Mouse (Mus musculus): ENCODE results near the gene Syn1. TPM values are rescaled to one million over a fixed set of nuclear protein-coding genes. Genes with fewer than 3 reads are reported as not detected.

Syn1 gene
- 1 to 10 TPM; 1.5 to 7.0 (median 5.0) TPM for total RNA-seq (2018; cell fraction: chromatin; rRNA removed)
- 10 to 100 TPM; 10.7 to 19.2 (median 13.9) TPM for total RNA-seq (2018; cell fraction: cytosol; rRNA removed)
- 10 to 100 TPM in 1 of 26 experiments, 1 to 10 TPM in 25; 3.0 to 12.5 (median 5.9) TPM for total RNA-seq (2018; cell fraction: nucleus; rRNA removed)
- 6.8 to 30.6 TPM (median 13.5 TPM) in 3 replicates for polyA plus RNA-seq (2018)

DNA sequence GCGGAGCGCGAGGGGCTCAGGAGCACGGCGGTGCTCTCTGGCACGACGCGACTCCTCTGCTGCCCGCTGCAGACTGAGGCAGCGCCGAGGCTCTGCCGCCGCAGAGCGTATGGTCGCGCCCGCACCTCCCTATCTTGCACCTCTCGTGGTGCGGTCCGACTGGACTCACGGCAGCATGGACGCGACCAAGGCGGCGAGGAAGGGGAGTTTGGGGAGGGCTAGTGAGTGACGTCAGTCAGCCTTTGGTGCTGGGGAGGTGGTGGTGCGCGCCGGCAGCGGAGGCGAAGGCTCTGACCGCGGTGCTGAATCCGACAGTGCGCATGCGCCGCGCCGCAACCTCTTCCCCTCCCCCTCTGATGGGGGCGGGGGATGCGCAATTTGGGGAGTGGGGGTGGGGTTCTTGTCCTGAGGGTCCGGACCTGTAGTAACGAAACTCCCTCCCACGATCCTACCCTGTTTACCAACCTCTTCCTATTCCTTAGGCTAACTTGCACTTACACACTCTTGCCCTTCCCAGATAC lies at the start of gene Syn1:
TSS of gene Syn1 (minus strand) at position 161 of the 521 bp plus-strand sequence.
- WGBS (ENCODE audit: missing documents), result 27% methylated on average over 36 of the region's 44 CpGs
- Histone ChIP-seq H3K4me3 (ENCODE audit: inconsistent target) (no peak within 1 kb of the TSS), H3K36me3 (ENCODE audit: inconsistent target) (0 out of 2 replicates have a peak, but pooled peaks cover 4% of the 10 kb centered on the region), H3K79me2 (ENCODE audit: inconsistent target) (no peaks in the 10 kb centered on the region), H3K27ac (no peak within 1 kb of the TSS)

DNA sequence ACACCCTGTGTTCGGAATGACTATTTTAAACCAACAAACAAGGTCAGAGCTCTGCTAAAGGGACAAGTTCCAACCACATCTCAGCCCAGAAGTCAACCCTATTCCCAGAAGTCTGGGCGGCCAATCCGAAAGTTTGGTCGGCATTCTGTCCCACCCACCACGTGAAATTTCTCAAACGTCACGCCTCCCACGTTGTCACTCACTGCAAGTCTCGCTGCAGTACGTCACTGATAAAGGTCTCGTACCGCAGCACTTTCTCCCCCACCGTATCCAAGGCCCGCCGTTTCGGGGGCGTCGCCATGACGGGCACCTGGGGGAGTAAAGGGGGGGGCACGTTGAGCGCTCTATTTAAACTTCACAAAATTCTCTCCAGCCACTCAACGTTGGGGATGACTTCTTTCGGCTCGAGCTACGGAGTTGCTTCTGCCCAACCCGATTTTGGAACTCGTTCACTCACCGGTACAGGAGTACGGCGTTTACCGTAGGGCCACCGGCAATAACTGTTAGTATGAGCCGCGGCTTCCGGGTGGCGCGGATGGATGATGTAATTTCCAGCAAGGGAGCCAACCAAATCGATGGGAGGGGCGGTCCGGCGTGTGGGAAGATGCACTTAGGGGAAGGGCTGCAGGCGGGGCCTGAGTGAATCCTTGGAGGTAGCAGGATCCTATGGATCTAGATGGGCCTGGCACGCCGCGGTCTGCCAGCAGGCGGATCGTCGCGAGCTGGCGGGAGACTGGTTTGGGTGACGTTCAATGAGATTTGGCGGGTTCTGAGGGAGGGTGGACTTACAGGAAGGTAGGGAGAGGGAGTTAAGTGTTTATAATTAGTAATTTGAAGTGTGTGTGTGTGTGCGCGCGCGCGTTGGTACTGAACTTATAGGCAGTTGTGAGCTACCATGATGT lies 40.9 kb upstream of the Syn1 start, which contains the start of gene Uxt:
TSS of gene Uxt (minus strand) at position 541 of the 902 bp plus-strand sequence.
- peaks cover 7% of the 10 kb centered on the region; the same call in 1 of the 2 replicates for H3K79me2 ChIP-seq (ENCODE audit: inconsistent target)
- peak within 1 kb of the TSS; percentile 79 for H3K27ac ChIP-seq
- peak within 1 kb of the TSS; percentile 52 for H3K4me3 ChIP-seq (ENCODE audit: inconsistent target)
- 22% methylated on average over 44 of the region's 57 CpGs for WGBS (ENCODE audit: missing documents)
- no peaks in the 10 kb centered on the region for H3K36me3 ChIP-seq (ENCODE audit: inconsistent target)

DNA sequence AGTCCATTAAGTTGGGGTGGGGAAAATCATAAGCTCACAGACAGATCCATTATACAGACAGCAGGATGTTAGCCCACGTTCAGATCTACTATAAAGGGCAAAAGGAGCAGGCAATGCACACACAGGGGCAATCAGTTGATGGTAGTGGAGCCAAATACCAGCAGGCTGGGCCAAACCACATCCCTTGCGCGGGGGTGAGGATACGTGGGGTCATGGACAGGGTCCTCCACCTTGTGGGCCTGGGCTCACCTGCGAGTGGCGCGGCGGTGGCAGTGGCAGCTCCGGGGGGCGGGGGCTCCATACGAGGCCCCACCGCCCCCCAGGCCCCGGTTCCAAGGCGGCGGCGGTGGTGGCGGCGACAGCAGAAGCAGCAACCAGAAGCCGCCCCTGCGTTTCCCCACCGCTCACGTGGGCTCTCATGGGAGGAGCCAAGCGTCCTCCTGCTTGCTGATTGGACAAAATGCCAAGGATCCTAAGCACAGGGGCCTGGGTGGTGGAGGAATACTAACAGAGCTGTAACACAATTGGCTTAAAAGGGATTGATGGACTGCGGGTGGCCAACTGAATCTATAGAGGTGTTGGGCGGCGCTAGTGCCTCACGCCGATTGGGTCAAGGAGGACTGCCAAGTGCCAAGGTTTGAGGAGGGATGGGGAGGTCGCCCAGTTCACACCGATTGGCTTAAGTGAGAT lies 29.5 kb upstream of the Syn1 start, which contains the start of gene Elk1:
TSS of gene Elk1 (minus strand) at position 418 of the 690 bp plus-strand sequence.
- Histone ChIP-seq H3K79me2 (ENCODE audit: inconsistent target) (peaks cover 26% of the 10 kb centered on the region), H3K36me3 (ENCODE audit: inconsistent target) (no peaks in the 10 kb centered on the region), H3K4me3 (ENCODE audit: inconsistent target) (peak within 1 kb of the TSS; percentile 52), H3K27ac (0 out of 2 replicates have a peak within 1 kb of the TSS, but pooled peaks have one; percentile 24)
- 29% methylated on average over 22 of the region's 30 CpGs for WGBS (ENCODE audit: missing documents)

DNA sequence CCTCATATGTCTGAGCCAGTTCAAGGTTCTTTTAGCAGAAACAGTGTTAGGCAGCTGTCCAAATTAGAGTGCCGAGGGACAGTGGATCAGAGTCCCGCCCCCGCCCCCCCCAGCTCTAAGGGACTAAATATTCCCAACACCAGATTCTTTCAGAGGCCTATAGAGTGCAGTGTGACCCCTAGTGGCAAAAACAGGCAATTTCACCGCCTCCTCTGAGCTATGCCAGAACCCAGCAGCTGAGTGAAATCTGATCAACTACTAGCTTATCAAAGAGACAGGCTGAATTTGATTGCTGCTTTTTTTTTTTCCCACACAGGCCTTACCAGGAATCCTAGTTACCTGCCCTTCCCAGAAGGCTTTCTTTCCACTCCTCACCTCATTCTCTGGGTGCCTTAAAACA lies 25.3 kb upstream of the Syn1 start:
- Histone ChIP-seq H3K27ac (no peak overlapping the region), H3K36me3 (ENCODE audit: inconsistent target) (no peaks in the 10 kb centered on the region), H3K79me2 (ENCODE audit: inconsistent target) (peaks cover 26% of the 10 kb centered on the region), H3K4me3 (ENCODE audit: inconsistent target) (no peak overlapping the region)
- 16% methylated on average over 4 of the region's 4 CpGs for WGBS (ENCODE audit: missing documents)

DNA sequence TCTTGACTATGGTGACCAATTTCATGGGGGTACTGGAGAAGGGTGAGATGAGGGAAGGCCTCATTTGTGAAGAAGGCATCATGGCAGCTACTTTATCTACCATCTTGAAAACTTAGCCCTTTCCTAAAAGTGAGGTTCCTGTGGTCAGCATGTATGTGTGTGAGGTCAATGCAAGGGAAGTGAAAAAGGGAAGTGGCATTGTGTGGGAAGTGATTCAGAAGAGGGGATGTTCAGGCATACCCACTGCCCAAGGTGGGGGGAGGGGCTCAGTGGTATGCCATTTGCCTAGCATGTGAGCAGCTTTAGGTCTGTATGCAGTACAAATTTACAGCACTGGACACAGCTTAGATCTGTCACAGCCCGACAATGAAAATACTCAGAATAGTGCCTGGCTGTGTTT lies 11.2 kb upstream of the Syn1 start:
- peak overlapping the region; percentile 98 for H3K27ac ChIP-seq
- WGBS (ENCODE audit: missing documents), result 17% methylated on average over 1 of the region's 1 CpGs
- H3K4me3 ChIP-seq (ENCODE audit: inconsistent target), result no peak overlapping the region
- peaks cover 6% of the 10 kb centered on the region for H3K36me3 ChIP-seq (ENCODE audit: inconsistent target)
- H3K79me2 ChIP-seq (ENCODE audit: inconsistent target), result peaks cover 26% of the 10 kb centered on the region

DNA sequence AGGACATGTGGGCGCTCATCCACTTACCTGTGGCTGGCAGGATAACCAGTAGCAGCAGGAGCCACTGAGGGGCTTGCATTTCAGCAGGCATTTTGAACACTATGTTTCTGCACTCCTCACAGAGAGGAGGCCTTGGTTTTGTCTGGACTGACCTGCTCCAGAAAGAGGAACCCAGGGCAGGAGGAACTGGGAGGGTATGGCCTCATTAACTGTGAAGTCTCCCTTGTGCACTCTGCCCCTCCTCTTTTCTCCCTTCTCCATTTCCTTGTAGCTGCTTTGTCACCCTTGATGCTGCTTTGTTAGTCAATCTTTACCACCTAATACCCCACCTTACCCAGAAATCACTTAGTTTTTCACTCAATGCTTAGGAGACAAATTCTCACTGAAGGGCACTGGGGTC lies 10.6 kb upstream of the Syn1 start, which contains the start of gene Cfp:
TSS of gene Cfp (minus strand) at position 192 of the 400 bp plus-strand sequence.
- H3K36me3 ChIP-seq (ENCODE audit: inconsistent target), result peaks cover 6% of the 10 kb centered on the region
- 0% methylated on average over 1 of the region's 1 CpGs for WGBS (ENCODE audit: missing documents)
- peaks cover 26% of the 10 kb centered on the region for H3K79me2 ChIP-seq (ENCODE audit: inconsistent target)
- peak within 1 kb of the TSS; percentile 98 for H3K27ac ChIP-seq
- peak within 1 kb of the TSS; percentile 61 for H3K4me3 ChIP-seq (ENCODE audit: inconsistent target)

DNA sequence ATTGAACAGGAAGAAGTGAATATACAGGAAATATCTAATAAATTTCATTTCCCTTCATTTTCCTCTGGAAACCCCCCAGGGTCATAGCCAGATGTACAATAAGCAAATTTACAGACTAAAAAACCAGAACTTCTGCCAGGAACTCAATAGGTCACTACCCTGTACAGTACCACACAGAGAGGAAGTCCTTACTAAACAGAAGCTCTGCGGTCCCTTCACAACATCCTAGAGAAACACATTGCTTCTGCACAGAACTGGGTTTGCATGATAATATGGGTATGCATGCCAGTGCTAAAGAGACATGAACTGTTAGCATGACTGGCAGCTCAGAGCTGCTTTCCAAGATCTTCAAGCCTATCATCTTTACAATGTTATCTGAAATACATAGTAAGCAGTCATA lies 9.1 kb upstream of the Syn1 start:
- Histone ChIP-seq H3K79me2 (ENCODE audit: inconsistent target) (peaks cover 26% of the 10 kb centered on the region), H3K36me3 (ENCODE audit: inconsistent target) (peaks cover 10% of the 10 kb centered on the region), H3K27ac (peak overlapping the region; percentile 98), H3K4me3 (ENCODE audit: inconsistent target) (peak overlapping the region; percentile 61)
- WGBS (ENCODE audit: missing documents), result 25% methylated on average over 1 of the region's 1 CpGs

DNA sequence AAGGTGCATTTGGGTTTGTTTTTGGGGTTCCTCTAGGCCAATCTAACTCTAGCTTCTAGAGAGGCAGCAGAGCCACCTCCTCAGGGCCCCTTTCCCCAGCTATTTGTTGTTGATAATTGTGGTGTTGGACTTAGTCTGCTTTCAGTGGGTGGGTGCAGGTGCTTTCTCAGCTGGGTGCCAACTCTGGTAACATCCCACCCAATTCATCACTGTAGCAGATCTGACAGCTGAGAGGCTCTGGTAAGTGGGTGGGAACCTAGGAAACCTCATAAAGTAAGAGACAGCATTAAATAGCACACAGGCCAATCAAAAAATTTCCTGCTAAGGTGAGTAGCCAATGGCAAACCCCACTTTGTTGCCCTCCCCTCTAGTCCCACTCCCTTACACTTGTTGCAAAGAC lies 4.2 kb upstream of the Syn1 start:
- Histone ChIP-seq H3K27ac (no peak overlapping the region), H3K79me2 (ENCODE audit: inconsistent target) (peaks cover 17% of the 10 kb centered on the region), H3K4me3 (ENCODE audit: inconsistent target) (no peak overlapping the region), H3K36me3 (ENCODE audit: inconsistent target) (peaks cover 10% of the 10 kb centered on the region)

DNA sequence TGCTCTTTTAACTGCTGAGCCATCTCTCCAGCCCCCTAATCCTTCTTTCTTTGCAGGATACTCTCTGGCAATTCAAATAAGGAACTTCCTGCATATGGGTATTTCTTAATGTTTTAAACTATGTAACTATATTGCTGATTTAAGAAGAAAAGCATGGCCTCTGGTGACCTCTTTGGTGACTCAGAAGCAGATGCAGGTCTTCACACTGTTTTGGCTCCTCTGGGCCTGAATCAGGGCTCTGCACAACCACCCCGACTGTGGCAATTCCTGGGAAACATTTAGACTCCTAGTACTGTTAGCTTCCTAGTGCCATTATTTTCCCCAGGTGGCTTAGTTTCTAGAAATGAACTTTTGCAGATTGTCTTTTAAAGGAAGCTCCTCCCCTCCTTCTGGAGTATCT lies 2.7 kb upstream of the Syn1 start:
- 43% methylated on average over 1 of the region's 1 CpGs for WGBS (ENCODE audit: missing documents)
- Histone ChIP-seq H3K4me3 (ENCODE audit: inconsistent target) (no peak overlapping the region), H3K79me2 (ENCODE audit: inconsistent target) (peaks cover 5% of the 10 kb centered on the region), H3K36me3 (ENCODE audit: inconsistent target) (peaks cover 10% of the 10 kb centered on the region), H3K27ac (peak overlapping the region; percentile 51)

DNA sequence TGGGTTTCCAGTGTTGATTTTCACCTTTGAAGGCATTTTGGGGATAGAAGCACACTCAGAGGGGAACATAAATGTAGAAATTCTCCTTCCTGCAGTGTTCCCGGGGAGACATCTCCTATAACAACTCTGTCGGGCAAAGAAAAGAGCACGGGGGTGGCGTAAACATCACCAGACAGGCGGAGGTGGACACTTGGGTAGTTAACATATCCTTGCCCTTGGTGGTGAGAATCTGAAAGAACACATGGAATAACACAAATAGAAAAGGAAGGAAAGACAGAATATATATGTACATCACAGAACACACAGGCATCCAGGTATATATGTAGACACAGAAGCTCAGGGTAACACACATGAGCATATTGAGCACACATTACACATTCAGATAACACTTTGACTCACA lies 562 bp upstream of the Syn1 start:
- Histone ChIP-seq H3K27ac (no peak overlapping the region), H3K36me3 (ENCODE audit: inconsistent target) (0 out of 2 replicates have a peak, but pooled peaks cover 4% of the 10 kb centered on the region), H3K4me3 (ENCODE audit: inconsistent target) (no peak overlapping the region), H3K79me2 (ENCODE audit: inconsistent target) (no peaks in the 10 kb centered on the region)
- WGBS (ENCODE audit: missing documents), result 60% methylated on average over 4 of the region's 5 CpGs

DNA sequence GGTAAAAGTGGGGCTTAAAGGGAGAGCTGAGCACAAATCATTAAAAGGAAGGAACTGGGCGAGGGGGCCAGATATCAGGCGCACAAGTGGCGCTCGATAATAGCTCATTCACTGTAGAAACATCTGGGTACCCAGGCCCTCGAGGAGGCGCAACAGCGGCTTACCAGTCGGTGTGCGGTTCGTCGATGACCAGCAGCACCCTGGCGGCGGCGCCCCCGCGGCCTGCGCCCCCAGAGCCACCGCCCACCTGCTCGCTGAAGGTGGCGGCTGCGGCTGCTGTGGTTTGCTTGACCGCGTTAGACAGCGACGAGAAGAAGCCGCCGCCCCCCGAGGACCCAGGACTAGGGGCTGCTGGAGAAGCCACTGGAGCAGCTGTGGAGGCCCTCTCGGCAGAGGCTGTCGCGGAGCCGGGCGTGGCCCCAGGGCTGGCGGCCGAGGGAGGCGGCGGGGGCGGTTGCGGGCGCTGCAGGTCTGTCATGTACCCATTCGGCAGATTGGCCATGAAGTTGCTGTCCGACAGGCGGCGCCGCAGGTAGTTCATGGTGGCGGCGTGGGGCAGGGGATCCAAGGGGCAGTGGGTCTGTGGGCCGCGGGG lies 458 bp downstream of the Syn1 start:
- WGBS (ENCODE audit: missing documents), result 18% methylated on average over 34 of the region's 49 CpGs
- Histone ChIP-seq H3K4me3 (ENCODE audit: inconsistent target) (no peak overlapping the region), H3K79me2 (ENCODE audit: inconsistent target) (no peaks in the 10 kb centered on the region), H3K36me3 (ENCODE audit: inconsistent target) (0 out of 2 replicates have a peak, but pooled peaks cover 1% of the 10 kb centered on the region), H3K27ac (no peak overlapping the region)

DNA sequence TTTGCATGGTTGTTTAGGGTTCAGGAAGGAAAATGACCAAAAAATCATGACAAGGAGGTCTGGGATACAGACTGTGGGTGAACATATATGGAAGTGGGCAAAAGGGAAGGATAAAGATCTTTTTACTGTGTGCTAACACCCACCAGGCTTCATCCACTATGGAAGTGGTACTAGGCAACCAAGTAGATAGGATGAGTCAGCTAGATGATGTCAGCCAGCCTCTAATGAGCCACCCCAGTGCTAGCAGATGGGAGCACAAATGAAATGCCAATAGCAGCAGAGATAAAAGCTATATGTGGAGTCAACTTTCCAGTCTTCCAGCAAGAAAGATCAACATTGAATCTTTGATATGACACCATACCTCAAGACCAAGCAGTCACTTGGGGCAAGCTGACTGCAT lies 5.7 kb downstream of the Syn1 start:
- Histone ChIP-seq H3K79me2 (ENCODE audit: inconsistent target) (no peaks in the 10 kb centered on the region), H3K4me3 (ENCODE audit: inconsistent target) (no peak overlapping the region), H3K36me3 (ENCODE audit: inconsistent target) (no peaks in the 10 kb centered on the region), H3K27ac (no peak overlapping the region)

DNA sequence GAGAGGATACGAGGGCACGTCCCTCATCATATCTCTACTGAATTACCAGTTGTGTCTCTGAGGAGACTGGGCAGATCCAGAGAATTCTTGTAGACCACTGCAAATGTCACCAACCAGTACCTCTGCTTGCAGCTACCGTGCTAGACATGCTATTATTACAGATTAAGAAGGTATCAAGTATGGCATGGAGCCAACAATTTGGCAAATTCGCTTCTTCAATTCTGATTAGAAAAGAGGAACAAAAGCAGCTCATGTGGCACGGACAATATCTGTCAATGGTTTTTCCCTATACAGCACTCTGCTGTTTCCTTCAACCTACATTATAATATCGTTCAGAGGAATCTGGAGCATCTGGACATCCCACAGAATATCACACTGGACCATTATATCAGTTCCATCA lies 7.1 kb downstream of the Syn1 start:
- 78% methylated on average over 4 of the region's 6 CpGs for WGBS (ENCODE audit: missing documents)
- H3K27ac ChIP-seq, result no peak overlapping the region
- H3K79me2 ChIP-seq (ENCODE audit: inconsistent target), result no peaks in the 10 kb centered on the region

DNA sequence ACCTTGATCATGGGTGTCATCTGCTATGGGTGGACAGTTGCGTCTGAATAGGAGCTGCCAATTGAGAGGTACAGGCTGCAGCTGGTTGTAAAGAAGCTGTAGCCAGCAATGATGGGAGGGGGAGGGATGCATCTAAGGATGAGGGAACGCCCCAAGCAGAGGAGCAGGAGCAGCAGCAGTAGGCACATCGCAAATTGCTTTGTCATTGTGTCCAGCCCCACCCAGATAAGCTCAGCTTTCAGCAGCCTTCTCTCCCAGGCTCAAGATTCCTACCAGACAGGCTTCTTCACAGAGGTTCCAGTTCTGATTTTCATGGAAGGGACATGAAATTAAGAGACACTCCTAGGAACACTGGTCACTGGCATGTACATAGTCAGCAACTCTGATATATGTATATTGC lies 10.7 kb downstream of the Syn1 start:
- WGBS (ENCODE audit: missing documents), result 58% methylated on average over 2 of the region's 3 CpGs

More for the DNA sequence above, 7.1 kb downstream of the Syn1 start:
- Histone ChIP-seq H3K4me3 (ENCODE audit: inconsistent target) (no peak overlapping the region), H3K36me3 (ENCODE audit: inconsistent target) (no peaks in the 10 kb centered on the region)

More for the DNA sequence above, 10.7 kb downstream of the Syn1 start:
- no peak overlapping the region for H3K4me3 ChIP-seq (ENCODE audit: inconsistent target)
- H3K27ac ChIP-seq, result no peak overlapping the region
- no peaks in the 10 kb centered on the region for H3K36me3 ChIP-seq (ENCODE audit: inconsistent target)
- no peaks in the 10 kb centered on the region for H3K79me2 ChIP-seq (ENCODE audit: inconsistent target)

All from macrophage (primary cell).